Comparison of ENCODE assay signal across 13 mouse cellular contexts in genomic region chr2:45181552-45181951, GRCm38 (mm10).
A peak's percentile ranks its signal among the peaks of the same experiment; 100 is the strongest.
DNase-seq lines count a peak whose midpoint lies in the region; ATAC-seq and TF ChIP-seq lines count a peak whose summit lies in the region.
"Had no signal": no experiment of that assay in that cellular context is flagged by ENCODE, and none has a peak within 500 bp of the region (broad histone marks: within the 10 kb centered on the region; RNA-seq: fewer than 3 reads in every experiment).

No protein-coding gene starts in this region.

- no peak for TF ChIP-seq POLR2A in brain, embryonic 14.5 days (IDR thresholded peaks at IDR 0.05; ENCODE audit: borderline replicate concordance, extremely low read depth, insufficient read depth, insufficient read length, poor library complexity, severe bottlenecking)

- H3K27me3 ChIP-seq in hindbrain, embryonic 16.5 days (replicated peaks; ENCODE audit: control insufficient read depth, insufficient read depth, low read length), result no peaks in the 10 kb centered on the region
- no peaks in the 10 kb centered on the region for H3K27me3 ChIP-seq in hindbrain, embryonic 13.5 days
- no peaks in the 10 kb centered on the region for H3K27me3 ChIP-seq in forebrain, embryonic 16.5 days (replicated peaks; ENCODE audit: control insufficient read depth, insufficient read depth, low read length)
- no peaks in the 10 kb centered on the region for H3K27me3 ChIP-seq in neural tube, embryonic 14.5 days (ENCODE audit: control insufficient read depth, insufficient read depth, low read length)
- H3K27me3 ChIP-seq: liver, embryonic 13.5 days; Patski had no signal

- no peak overlapping the region for H3K9ac ChIP-seq in hindbrain, embryonic 16.5 days (ENCODE audit: low read depth, low read length)
- H3K9ac ChIP-seq in hindbrain, embryonic 13.5 days, result no peak overlapping the region
- H3K9ac ChIP-seq in forebrain, embryonic 16.5 days (replicated peaks; ENCODE audit: low read depth, low read length), result peak overlapping the region; percentile 29; the same call in 1 of the 2 replicates
- H3K9ac ChIP-seq in neural tube, embryonic 14.5 days (replicated peaks; ENCODE audit: low read depth, low read length), result no peak overlapping the region
- H3K9ac ChIP-seq: liver, embryonic 13.5 days had no signal

- peak; percentile 81 for DNase-seq in brain, embryonic 14.5 days (ENCODE audit: low read depth)
- no peak for DNase-seq in embryo, embryonic 10.5 days (ENCODE audit: low spot score)
- DNase-seq: adrenal gland, postnatal 10 days; cerebellum, adult 11 months; heart, postnatal 36 days; liver, embryonic 13.5 days; lung, postnatal 14 days had no signal

- no peaks in the 10 kb centered on the region for H3K9me3 ChIP-seq in hindbrain, embryonic 16.5 days (ENCODE audit: control insufficient read depth, low read length)
- no peaks in the 10 kb centered on the region for H3K9me3 ChIP-seq in hindbrain, embryonic 13.5 days
- H3K9me3 ChIP-seq in forebrain, embryonic 16.5 days (ENCODE audit: control insufficient read depth, low read length), result no peaks in the 10 kb centered on the region
- H3K9me3 ChIP-seq in neural tube, embryonic 14.5 days (ENCODE audit: control insufficient read depth, low read length), result no peaks in the 10 kb centered on the region
- H3K9me3 ChIP-seq: liver, embryonic 13.5 days had no signal

- H3K36me3 ChIP-seq in hindbrain, embryonic 16.5 days (ENCODE audit: control insufficient read depth, insufficient read depth, low read length), result no peaks in the 10 kb centered on the region
- H3K36me3 ChIP-seq in hindbrain, embryonic 13.5 days, result no peaks in the 10 kb centered on the region
- no peaks in the 10 kb centered on the region for H3K36me3 ChIP-seq in forebrain, embryonic 16.5 days (ENCODE audit: control insufficient read depth, insufficient read depth)
- H3K36me3 ChIP-seq in neural tube, embryonic 14.5 days (ENCODE audit: control insufficient read depth, insufficient read depth, low read length), result no peaks in the 10 kb centered on the region
- H3K36me3 ChIP-seq: liver, embryonic 13.5 days had no signal

- WGBS in hindbrain, embryonic 16.5 days, result 39% methylated on average over 7 of the region's 7 CpGs
- WGBS in hindbrain, embryonic 13.5 days, result 52% methylated on average over 7 of the region's 7 CpGs
- WGBS in forebrain, embryonic 16.5 days, result 25% methylated on average over 7 of the region's 7 CpGs
- 40% methylated on average over 7 of the region's 7 CpGs for WGBS in neural tube, embryonic 14.5 days

- peak; percentile 84; the same call in 1 of the 2 replicates for ATAC-seq in hindbrain, embryonic 16.5 days
- ATAC-seq in hindbrain, embryonic 13.5 days (ENCODE audit: low FRiP score), result no peak
- peak; percentile 89 for ATAC-seq in forebrain, embryonic 16.5 days
- ATAC-seq in neural tube, embryonic 14.5 days (ENCODE audit: low read depth), result peak; percentile 69
- ATAC-seq in megakaryocyte progenitor cell, adult 5-6 weeks (replicated peaks; ENCODE audit: poor library complexity), result no peak
- ATAC-seq: Patski had no signal

- peak overlapping the region; percentile 37 for H3K4me2 ChIP-seq in hindbrain, embryonic 16.5 days (ENCODE audit: low read length)
- no peak overlapping the region for H3K4me2 ChIP-seq in hindbrain, embryonic 13.5 days
- H3K4me2 ChIP-seq in forebrain, embryonic 16.5 days (ENCODE audit: low read length), result peak overlapping the region; percentile 21; the same call in 1 of the 2 replicates
- no peak overlapping the region; the same call in 1 of the 2 replicates for H3K4me2 ChIP-seq in neural tube, embryonic 14.5 days (ENCODE audit: low read depth, low read length)
- H3K4me2 ChIP-seq: liver, embryonic 13.5 days had no signal

- no peak; the same call in 1 of the 2 replicates for TF ChIP-seq CTCF in brain, embryonic 14.5 days (IDR thresholded peaks at IDR 0.05; ENCODE audit: borderline replicate concordance, extremely low read depth, insufficient read depth, insufficient read length)

- H3K4me1 ChIP-seq in hindbrain, embryonic 16.5 days (ENCODE audit: control insufficient read depth, insufficient read depth, low read depth, low read length), result peaks cover 3% of the 10 kb centered on the region
- peaks cover 14% of the 10 kb centered on the region; the same call in 1 of the 2 replicates for H3K4me1 ChIP-seq in hindbrain, embryonic 13.5 days (replicated peaks)
- H3K4me1 ChIP-seq in forebrain, embryonic 16.5 days (replicated peaks; ENCODE audit: control insufficient read depth, insufficient read depth, low read length), result peaks cover 13% of the 10 kb centered on the region
- peaks cover 10% of the 10 kb centered on the region; the same call in 1 of the 2 replicates for H3K4me1 ChIP-seq in neural tube, embryonic 14.5 days (ENCODE audit: control insufficient read depth, insufficient read depth, low read length)

- H3K27ac ChIP-seq in hindbrain, embryonic 16.5 days (ENCODE audit: low read depth, low read length), result no peak overlapping the region
- H3K27ac ChIP-seq in hindbrain, embryonic 13.5 days, result no peak overlapping the region
- H3K27ac ChIP-seq in forebrain, embryonic 16.5 days (ENCODE audit: low read length), result peak overlapping the region; percentile 15; the same call in 1 of the 2 replicates
- no peak overlapping the region for H3K27ac ChIP-seq in neural tube, embryonic 14.5 days (ENCODE audit: low read depth, low read length)
- H3K27ac ChIP-seq: liver, embryonic 13.5 days had no signal

- no peak overlapping the region for H3K4me3 ChIP-seq in hindbrain, embryonic 16.5 days (ENCODE audit: low read length)
- H3K4me3 ChIP-seq in hindbrain, embryonic 13.5 days, result no peak overlapping the region
- H3K4me3 ChIP-seq in forebrain, embryonic 16.5 days (replicated peaks; ENCODE audit: low read length), result no peak overlapping the region
- H3K4me3 ChIP-seq in neural tube, embryonic 14.5 days (ENCODE audit: low read depth, low read length), result no peak overlapping the region
- H3K4me3 ChIP-seq: liver, embryonic 13.5 days had no signal

Comparison
In these comparisons a context has a peak if more than half of its experiments do, and no peak if none do; other contexts are left out.
1. ATAC-seq: peak in hindbrain, embryonic 16.5 days (single experiment), forebrain, embryonic 16.5 days (single experiment) and neural tube, embryonic 14.5 days (single experiment); none in hindbrain, embryonic 13.5 days (single experiment) and megakaryocyte progenitor cell, adult 5-6 weeks (single experiment).
2. H3K4me2 ChIP-seq: peak in hindbrain, embryonic 16.5 days (single experiment) and forebrain, embryonic 16.5 days (single experiment); none in hindbrain, embryonic 13.5 days (single experiment) and neural tube, embryonic 14.5 days (single experiment).